Mouse (Mus musculus) splenic B cell, adult 2 months (primary cell): ENCODE data around the gene BC004004.

Experiments
- DNase-seq: peaks from one replicate; pipeline ENCODE4 v3.0.0-alpha.2; 2011; ENCODE audit warnings: low read depth, low spot score
- H3K27me3 ChIP-seq: 2 replicates; pipeline ENCODE4 v1.6.1; 2012; ENCODE audit warnings: mild to moderate bottlenecking, low read length, moderate library complexity, mixed read lengths; ENCODE audit not compliant: control insufficient read depth, poor library complexity, insufficient read depth, severe bottlenecking
- H3K36me3 ChIP-seq: 2 replicates; pipeline ENCODE4 v1.6.1; 2012; ENCODE audit warnings: mild to moderate bottlenecking, low read length, moderate library complexity, mixed read lengths; ENCODE audit not compliant: control insufficient read depth, poor library complexity, insufficient read depth, severe bottlenecking

Gene BC004004

DNA sequence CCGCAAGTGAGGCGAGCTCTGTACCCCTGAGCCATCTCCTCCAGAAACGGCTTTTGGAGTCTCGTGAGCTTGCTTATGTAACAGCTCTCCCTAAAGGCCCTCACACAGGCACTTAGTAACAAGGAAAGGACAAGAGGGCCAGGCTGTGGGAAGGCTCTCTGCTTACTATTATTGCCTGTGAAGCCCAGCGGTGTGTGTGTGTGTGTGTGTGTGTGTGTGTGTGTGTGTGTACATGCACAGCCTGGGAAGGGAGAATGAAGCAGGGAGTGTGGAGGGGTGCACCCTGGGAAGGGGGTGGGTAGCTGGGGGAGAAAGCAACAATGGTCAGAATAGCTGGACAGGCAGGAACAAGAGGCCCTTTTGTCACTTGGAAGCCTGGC, 86.9 kb downstream of the BC004004 start:
- no peak for DNase-seq
- Histone ChIP-seq H3K27me3 (no peaks in the 10 kb centered on the region), H3K36me3 (no peaks in the 10 kb centered on the region)

DNA sequence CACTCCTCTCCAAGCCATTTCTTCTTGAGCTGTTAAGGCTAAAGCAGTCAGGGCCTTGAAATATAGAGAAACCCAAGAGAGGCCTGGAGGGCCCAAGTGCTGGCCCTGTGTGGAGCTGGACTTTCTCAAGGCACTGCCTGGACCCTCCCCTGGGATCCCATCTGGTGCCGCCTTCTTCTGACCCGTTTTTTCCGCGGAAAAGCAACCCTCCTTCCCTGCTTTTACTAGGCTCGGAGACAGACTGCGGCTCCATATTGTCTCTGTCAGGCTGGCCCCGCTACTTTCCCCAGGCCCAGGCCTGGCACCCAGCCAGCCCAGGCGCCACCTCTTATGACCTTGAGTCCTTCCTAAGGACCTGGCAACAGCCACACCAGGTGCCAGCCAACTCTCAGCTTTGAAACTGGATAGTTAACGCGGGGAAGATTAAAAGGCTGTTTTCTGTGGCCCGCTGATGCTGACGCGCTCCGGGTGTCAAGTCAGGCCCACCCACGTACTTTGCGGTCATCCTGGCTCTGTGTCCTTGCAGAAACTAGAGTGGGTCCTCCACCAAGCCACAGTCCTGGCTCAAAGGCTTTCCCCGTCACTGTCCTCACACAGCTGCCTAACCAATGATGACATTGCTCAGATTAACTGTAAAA, 87.4 kb downstream of the BC004004 start:
- no peak for DNase-seq
- H3K27me3 ChIP-seq, result no peaks in the 10 kb centered on the region
- H3K36me3 ChIP-seq, result no peaks in the 10 kb centered on the region

DNA sequence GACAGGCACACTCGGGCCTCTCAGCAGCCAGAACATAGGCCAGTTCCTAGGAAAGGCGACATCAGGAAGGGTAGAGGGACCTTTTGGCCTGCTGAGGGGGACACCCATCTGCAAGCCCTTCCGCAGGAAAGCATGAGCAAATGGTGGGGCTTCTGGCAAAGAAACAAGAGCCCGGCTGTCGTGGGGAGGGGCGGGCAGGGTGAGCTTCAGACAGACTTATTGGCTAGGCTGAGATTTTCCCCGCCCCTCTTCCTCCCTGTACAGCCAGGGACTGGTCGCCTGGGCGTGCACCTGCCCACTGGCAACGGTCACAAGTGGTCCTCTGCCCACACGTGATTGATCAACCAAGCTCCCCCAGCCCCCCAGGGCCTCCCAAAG, 87.9 kb downstream of the BC004004 start:
- Histone ChIP-seq H3K36me3 (no peaks in the 10 kb centered on the region), H3K27me3 (no peaks in the 10 kb centered on the region)
- peak; percentile 51 for DNase-seq

DNA sequence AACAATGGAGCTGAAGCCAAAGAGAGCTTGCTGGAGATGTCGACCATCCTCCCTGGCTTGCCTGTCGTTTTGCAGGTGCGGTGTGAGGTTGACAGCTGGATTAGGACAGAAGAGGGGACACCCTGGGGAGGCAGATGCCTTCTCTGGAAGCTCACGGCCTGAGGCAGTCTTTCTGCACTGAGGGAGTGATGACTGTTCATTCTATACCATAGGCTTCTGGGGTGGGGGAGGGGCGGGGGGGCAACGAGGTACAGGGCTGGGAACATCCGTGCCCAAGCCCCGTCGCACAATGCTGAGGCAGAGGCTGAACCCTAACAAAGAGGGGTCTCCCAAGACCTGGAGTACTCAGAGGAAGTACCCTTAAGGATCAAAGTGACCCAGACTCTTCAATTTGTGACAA, 88.3 kb downstream of the BC004004 start:
- H3K27me3 ChIP-seq, result no peaks in the 10 kb centered on the region
- DNase-seq, result no peak
- no peaks in the 10 kb centered on the region for H3K36me3 ChIP-seq

DNA sequence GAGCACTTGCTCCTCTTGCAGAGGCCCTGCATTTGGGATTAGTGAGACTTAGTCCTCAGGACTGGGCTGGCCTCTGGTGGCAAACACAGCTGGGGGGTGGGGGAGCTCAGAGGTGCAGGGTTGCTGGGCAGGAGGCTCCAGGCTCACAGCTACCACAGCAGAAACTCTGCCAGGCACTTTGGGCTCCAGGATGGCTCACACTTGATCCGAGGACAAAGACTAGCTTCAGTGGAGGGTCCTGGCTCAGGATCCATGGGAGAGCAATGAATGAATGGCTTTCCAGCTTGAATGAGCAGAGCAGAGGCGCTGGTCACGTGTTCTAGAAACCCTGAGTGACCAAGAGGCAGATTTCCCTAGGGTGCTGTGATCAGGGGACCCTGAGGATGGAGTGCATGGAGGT, 90.3 kb downstream of the BC004004 start:
- no peaks in the 10 kb centered on the region for H3K36me3 ChIP-seq
- DNase-seq, result no peak
- H3K27me3 ChIP-seq, result no peaks in the 10 kb centered on the region

DNA sequence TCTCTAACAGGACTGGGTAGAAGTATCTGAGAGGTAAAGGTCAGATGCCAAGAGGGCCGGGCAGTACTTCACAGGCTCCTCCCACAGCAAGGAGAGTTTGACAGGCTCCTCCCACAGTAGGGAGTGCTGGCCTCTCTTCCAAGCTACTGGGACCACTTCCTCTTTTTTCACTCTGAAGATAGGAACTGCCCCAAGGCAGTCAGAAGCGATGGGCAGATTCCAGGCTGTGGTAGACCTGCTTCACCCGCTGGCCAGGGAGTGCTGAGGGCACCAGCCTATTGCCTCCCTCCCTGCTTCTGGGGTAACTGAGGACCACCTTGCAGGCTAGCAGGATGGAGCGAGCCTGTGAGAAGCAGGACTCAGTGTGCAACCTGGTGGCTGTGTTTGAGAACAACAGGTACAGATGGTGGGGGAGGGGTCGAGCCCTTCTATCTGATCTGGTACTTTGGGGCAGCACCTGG, 92.2 kb downstream of the BC004004 start, which contains the start of gene Fgd2:
Fgd2 (plus strand) TSS at position 154 of the 461 bp plus-strand sequence.
- Histone ChIP-seq H3K27me3 (no peaks in the 10 kb centered on the region), H3K36me3 (peaks cover 2% of the 10 kb centered on the region; the same call in 1 of the 2 replicates)
- DNase-seq, result peak; percentile 75

DNA sequence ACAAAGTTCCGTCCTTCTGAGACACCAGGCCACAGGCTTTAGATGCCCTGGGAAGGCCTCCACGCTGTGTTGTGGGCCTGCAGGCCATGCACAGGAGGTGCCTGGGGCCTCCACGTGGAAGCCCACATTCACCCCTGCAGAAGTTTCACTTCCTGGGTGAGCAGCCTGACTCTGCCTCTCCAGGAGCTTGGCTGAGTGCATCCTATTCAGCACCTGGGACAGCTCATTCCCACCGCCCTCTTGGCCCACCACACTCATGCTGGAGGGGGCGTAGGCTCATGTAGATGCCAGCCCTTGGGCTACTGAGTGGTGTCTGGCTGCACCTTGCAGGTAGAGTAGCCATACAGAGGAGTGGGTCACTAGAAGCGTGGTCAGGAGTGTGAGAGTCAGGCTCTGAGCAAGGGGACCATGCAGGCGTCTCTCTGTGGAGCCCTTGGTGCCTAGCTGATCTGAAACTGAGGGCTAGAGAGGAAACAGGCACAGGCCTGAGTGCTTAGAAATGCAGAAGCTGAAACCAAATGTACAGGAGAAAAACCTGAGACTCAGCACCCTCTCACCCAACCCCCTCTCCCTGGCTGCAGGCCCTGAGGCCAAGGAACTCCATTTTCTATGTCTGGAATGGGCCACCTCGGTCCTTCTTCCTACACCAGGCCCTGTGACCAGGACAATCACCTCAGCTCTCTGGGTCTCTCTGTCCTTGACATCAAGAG, 93.5 kb downstream of the BC004004 start:
- Histone ChIP-seq H3K27me3 (no peaks in the 10 kb centered on the region), H3K36me3 (peaks cover 2% of the 10 kb centered on the region)
- DNase-seq, result peak; percentile 81

DNA sequence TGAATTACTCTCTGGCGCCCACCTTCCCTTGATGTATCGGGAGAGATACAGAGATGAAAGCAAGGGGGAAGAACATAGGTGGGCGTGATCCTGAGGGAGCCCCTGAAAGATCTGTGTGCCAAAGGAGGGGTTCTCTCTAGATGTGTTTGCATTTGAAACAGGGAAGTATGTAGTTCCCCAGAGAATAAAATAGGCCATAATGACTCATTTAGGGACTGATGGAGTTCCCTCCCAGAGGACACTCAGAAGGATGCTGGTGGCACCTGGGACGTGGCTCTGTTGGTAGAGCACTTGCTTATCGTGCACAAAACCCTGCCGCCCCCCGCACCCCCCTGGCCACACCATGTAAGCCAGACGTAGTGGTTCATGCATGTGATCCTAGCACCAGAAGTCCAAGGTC, 94.5 kb downstream of the BC004004 start:
- Histone ChIP-seq H3K27me3 (no peaks in the 10 kb centered on the region), H3K36me3 (peaks cover 5% of the 10 kb centered on the region)
- DNase-seq, result peak; percentile 72
